Mouse (Mus musculus) liver, adult 2 months (tissue): ENCODE measurements around the gene Zfp626. TPM values are rescaled to one million over a fixed set of nuclear protein-coding genes. Genes with fewer than 3 reads are reported as not detected.
"Not testable (repeated sequence)": the region's sequence is repeated elsewhere in the genome, so short reads cannot be mapped to it uniquely, and the experiment has no call there.

Experiments used
- DNase-seq: peaks from one replicate; pipeline ENCODE4 v3.0.0-alpha.2; 2011; ENCODE audit warnings: low read depth, low spot score; ENCODE audit errors: extremely low read depth
- H3K27ac ChIP-seq: fragments of 200-500 bp; replicated peaks from 2 replicates; pipeline ENCODE4 v1.5.1; 2012; ENCODE audit warnings: low read depth, mild to moderate bottlenecking, control low read depth, inconsistent platforms, low read length; ENCODE audit not compliant: insufficient read depth
- H3K27me3 ChIP-seq: fragments of 200-500 bp; 2 replicates; pipeline ENCODE4 v1.6.1; 2012; ENCODE audit warnings: mild to moderate bottlenecking, moderate library complexity, low read length, inconsistent platforms; ENCODE audit not compliant: control insufficient read depth, insufficient read depth
- H3K36me3 ChIP-seq: fragments of 200-500 bp; 2 replicates; pipeline ENCODE4 v1.6.1; 2012; ENCODE audit warnings: low read length, inconsistent platforms; ENCODE audit not compliant: control insufficient read depth, insufficient read depth
- H3K4me1 ChIP-seq: fragments of 200-500 bp; 2 replicates; pipeline ENCODE4 v1.6.1; 2011; ENCODE audit warnings: low read length; ENCODE audit not compliant: control insufficient read depth, insufficient read depth
- H3K4me3 ChIP-seq: fragments of 200-500 bp; 2 replicates; pipeline ENCODE4 v1.5.1; 2011; ENCODE audit warnings: low read depth, mild to moderate bottlenecking, control low read depth, low read length, moderate library complexity; ENCODE audit not compliant: insufficient read depth
- H3K79me2 ChIP-seq: fragments of 200-500 bp; 2 replicates; pipeline ENCODE4 v1.6.1; 2012; ENCODE audit warnings: inconsistent platforms, mild to moderate bottlenecking, low read length, moderate library complexity; ENCODE audit not compliant: control insufficient read depth, insufficient read depth
- H3K9ac ChIP-seq: fragments of 200-500 bp; 2 replicates; pipeline ENCODE4 v1.6.1; 2012; ENCODE audit warnings: low read depth, mild to moderate bottlenecking, control low read depth, inconsistent platforms, low read length
- CTCF ChIP-seq: fragments of 200-500 bp; IDR thresholded peaks from 2 replicates; pipeline ENCODE4 v1.5.1; 2011; ENCODE audit warnings: low read depth, low read length, control low read depth
- POLR2A ChIP-seq: fragments of 200-500 bp; IDR thresholded peaks from 2 replicates; pipeline ENCODE4 v1.6.1; 2011; ENCODE audit warnings: low read length, control low read depth; ENCODE audit not compliant: insufficient read depth; ENCODE audit errors: extremely low read depth
- WGBS: fragments of 180-500 bp; shearing (Covaris S2); methylation state at CpG from one replicate; pipeline ENCODE4 v1.1.7; 2018; 5-methylcytosine and 5-hydroxymethylcytosine counted together
- polyA plus RNA-seq: library from polyadenylated mRNA; depleted of rRNA; stranded (reverse); fragments of >200 nt; gene quantifications from 2 replicates; pipeline ENCODE4 v1.2.3, GENCODE M21; 2012; rRNA removed
- total RNA-seq: library from RNA; depleted of rRNA; stranded (reverse); fragments of >200 nt; gene quantifications from 2 replicates; pipeline ENCODE4 v1.2.3, GENCODE M21; 2014; rRNA removed

Gene Zfp626
- total and polyA plus RNA-seq, 2 experiments: 0.35 to 3.4 TPM

DNA sequence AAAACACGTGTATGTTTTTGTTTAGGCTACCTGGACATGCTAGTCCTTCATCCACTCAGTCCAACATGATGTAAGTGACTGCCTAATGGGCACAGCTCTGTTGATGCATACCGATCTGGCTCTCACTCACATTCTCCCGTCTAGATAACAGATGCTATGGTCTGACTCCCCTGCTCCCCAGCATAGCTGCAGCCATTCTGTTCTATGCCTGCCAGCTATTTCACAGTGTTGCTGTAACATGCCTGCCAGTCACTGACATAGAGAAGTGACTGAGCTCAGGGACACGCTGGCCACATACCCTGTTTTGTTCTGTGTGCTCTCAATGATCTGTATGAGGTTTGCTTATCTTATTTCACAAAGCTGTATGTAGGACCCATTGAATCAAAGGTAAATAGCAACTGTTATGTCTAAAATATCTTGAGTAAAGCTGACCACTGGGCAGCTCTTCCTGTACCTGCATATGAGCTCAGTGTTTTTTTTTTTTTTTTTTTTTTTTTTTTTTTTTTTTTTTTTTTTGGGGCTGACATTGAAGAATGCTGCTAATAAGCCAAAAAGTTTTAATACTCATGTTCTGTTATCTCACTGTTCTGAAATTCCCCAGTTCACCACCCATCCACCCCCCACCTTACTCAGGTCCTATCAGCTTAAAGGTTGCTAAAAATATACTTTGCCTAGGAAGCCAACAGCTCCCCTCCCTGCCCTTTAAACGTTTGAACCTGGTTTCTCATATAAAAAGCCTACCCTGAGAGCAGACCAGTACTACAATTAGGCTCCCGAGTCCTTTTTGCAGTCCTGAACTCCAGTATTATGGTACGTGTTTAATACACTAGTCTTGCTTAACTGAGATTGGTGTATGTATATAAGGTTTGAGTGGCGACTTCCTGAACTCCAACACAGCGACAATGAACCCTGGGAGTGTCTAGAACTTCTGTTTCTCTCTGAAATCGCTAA, 52.6 kb downstream of the Zfp626 start:
- 28% methylated on average over 10 of the region's 10 CpGs for WGBS
- no peak for TF ChIP-seq POLR2A
- no peak for TF ChIP-seq CTCF
- H3K79me2 ChIP-seq: no peaks in the 10 kb centered on the region
- no peak for DNase-seq
- no peak overlapping the region for H3K27ac ChIP-seq
- peaks cover 2% of the 10 kb centered on the region for H3K4me1 ChIP-seq
- peak overlapping the region; percentile 68 for H3K4me3 ChIP-seq
- peaks cover 4% of the 10 kb centered on the region for H3K36me3 ChIP-seq
- H3K9ac ChIP-seq: peak overlapping the region; percentile 64
- H3K27me3 ChIP-seq: no peaks in the 10 kb centered on the region

DNA sequence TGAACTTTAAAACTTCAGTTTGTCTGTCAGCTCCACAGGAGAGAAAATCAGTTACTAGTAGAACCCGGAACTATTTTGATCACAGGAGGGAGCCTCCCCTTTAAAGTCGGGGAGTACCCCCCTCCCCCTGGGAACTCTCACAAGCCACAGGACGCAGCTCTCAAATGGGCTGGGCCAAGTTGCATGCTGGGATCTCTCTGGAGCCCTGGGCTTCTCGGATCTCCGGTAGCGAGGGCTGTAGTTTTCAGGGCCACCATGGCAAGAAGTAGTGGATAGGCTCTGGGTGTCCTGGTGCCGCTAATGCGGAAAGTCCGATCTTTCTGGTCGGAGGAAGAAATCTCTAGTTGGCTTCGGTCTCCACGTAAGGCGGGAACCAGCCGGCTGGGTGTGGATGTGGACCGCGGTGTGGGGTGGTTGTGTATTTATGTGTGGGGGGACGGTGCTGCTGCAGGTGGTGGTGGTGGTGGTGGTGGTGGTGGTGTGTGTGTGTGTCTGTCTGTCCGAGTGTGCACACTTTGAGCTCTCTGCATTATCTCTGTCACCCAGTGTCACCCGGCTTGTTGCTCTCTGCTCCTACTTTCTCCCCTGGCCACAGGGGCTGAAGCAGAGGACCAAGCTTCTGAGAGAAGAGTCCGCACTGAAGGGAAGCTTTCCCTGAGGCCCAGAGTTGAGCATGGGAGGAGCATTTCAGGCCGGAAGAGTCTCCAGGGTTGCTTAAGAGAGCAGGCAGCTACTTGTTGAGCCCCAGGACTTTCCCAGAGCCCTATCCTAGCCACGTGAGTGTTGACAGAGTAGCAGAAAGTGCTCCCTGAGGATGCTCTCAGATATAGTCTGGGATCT, 53.6 kb downstream of the Zfp626 start:
- H3K36me3 ChIP-seq: peaks cover 4% of the 10 kb centered on the region
- peak overlapping the region; percentile 64 for H3K9ac ChIP-seq
- H3K27ac ChIP-seq: peak overlapping the region; percentile 30; the same call in 1 of the 2 replicates
- H3K4me1 ChIP-seq: peaks cover 2% of the 10 kb centered on the region
- H3K4me3 ChIP-seq: peak overlapping the region; percentile 68
- H3K79me2 ChIP-seq: no peaks in the 10 kb centered on the region
- WGBS: 1% methylated on average over 22 of the region's 22 CpGs
- no peak for TF ChIP-seq POLR2A
- TF ChIP-seq CTCF: no peak
- H3K27me3 ChIP-seq: no peaks in the 10 kb centered on the region
- peak; percentile 68 for DNase-seq

DNA sequence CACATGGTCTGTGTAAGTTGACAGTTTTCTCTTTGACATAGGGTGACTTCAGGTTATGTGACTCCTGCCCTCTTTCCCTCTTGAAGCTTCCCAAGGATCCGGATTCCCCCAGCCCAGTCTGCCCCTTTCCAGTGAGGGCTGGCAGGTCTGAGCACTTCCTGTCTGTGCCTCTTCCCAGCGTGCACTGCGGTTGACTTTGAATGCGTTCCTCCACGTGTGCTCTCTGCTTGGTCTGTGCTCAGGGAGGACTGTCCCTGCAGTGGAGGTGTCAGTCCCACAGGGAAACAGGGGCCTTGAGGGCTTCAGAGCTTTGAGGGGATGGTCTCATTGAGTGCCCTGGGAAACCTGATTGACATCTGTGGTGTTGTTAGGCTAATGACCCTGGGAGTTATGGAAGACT, 55.6 kb downstream of the Zfp626 start:
- not testable (repeated sequence) for H3K4me3 ChIP-seq, H3K27ac ChIP-seq, H3K79me2 ChIP-seq, H3K4me1 ChIP-seq, H3K27me3 ChIP-seq, H3K9ac ChIP-seq, H3K36me3 ChIP-seq, DNase-seq
- 87% methylated on average over 5 of the region's 5 CpGs for WGBS

Other genes starting within 250 kb of the Zfp626 start
- gene Akt2, start 215.6 kb upstream of the Zfp626 start, total RNA-seq: 57.1 and 65.5 TPM in 2 replicates
- gene Akt2, start 215.6 kb upstream of the Zfp626 start, polyA plus RNA-seq: 78.1 and 81.3 TPM in 2 replicates
- not detected in 2 replicates for gene Ttc9b, start 153.3 kb upstream of the Zfp626 start, total RNA-seq
- gene Ttc9b, start 153.3 kb upstream of the Zfp626 start, polyA plus RNA-seq: not detected in 2 replicates
- 10.0 and 10.6 TPM in 2 replicates for gene Map3k10, start 132.6 kb upstream of the Zfp626 start, total RNA-seq
- 20.1 and 21.5 TPM in 2 replicates for gene Map3k10, start 132.6 kb upstream of the Zfp626 start, polyA plus RNA-seq
- 0.27 and 0.28 TPM in 2 replicates for gene Zfp607b, start 117.9 kb upstream of the Zfp626 start, total RNA-seq
- 0.05 and 0.40 TPM in 2 replicates for gene Zfp607b, start 117.9 kb upstream of the Zfp626 start, polyA plus RNA-seq
- gene Zfp60, start 75.8 kb upstream of the Zfp626 start, total RNA-seq: 5.8 and 6.1 TPM in 2 replicates
- gene Zfp60, start 75.8 kb upstream of the Zfp626 start, polyA plus RNA-seq: 0.83 and 1.1 TPM in 2 replicates
- 2.5 TPM in 2 replicates for gene Zfp59, start 31.4 kb downstream of the Zfp626 start, total RNA-seq
- gene Zfp59, start 31.4 kb downstream of the Zfp626 start, polyA plus RNA-seq: 0.27 and 0.31 TPM in 2 replicates
- 1.9 and 2.6 TPM in 2 replicates for gene Zfp607a, start 50.3 kb downstream of the Zfp626 start, total RNA-seq
- gene Zfp607a, start 50.3 kb downstream of the Zfp626 start, polyA plus RNA-seq: 0.30 and 0.33 TPM in 2 replicates
- gene Zfp974, start 122.3 kb downstream of the Zfp626 start, total RNA-seq: 3.9 and 4.9 TPM in 2 replicates
- gene Zfp974, start 122.3 kb downstream of the Zfp626 start, polyA plus RNA-seq: 0.49 and 0.80 TPM in 2 replicates
- 8.9 and 9.2 TPM in 2 replicates for gene Zfp780b, start 172.0 kb downstream of the Zfp626 start, total RNA-seq
- 1.2 and 1.3 TPM in 2 replicates for gene Zfp780b, start 172.0 kb downstream of the Zfp626 start, polyA plus RNA-seq
- gene Zfp850, start 206.9 kb downstream of the Zfp626 start, total RNA-seq: 0.28 and 0.54 TPM in 2 replicates
- gene Zfp850, start 206.9 kb downstream of the Zfp626 start, polyA plus RNA-seq: 0.02 TPM in 1 of 2 replicates, not detected in the other
- 98.8 and 111 TPM in 2 replicates for gene Psmc4, start 242.9 kb downstream of the Zfp626 start, total RNA-seq
- 99.4 and 106 TPM in 2 replicates for gene Psmc4, start 242.9 kb downstream of the Zfp626 start, polyA plus RNA-seq